Mouse (Mus musculus) embryonic fibroblast, embryonic 13.5 days (primary cell): ENCODE results near the gene Aasdh. TPM values are rescaled to one million over a fixed set of nuclear protein-coding genes. Genes with fewer than 3 reads are reported as not detected.
A peak's percentile ranks its signal among the peaks of the same experiment; 100 is the strongest.

Experiments used
- H3K27ac ChIP-seq: 2 replicates; pipeline ENCODE4 v1.5.1; 2012; ENCODE audit warnings: low read length, control low read depth, inconsistent platforms; ENCODE audit not compliant: insufficient read depth
- H3K4me1 ChIP-seq: 2 replicates; pipeline ENCODE4 v1.6.1; 2011; ENCODE audit warnings: low read length; ENCODE audit not compliant: control insufficient read depth, insufficient read depth
- H3K4me3 ChIP-seq: 2 replicates; pipeline ENCODE4 v1.5.1; 2011; ENCODE audit warnings: mild to moderate bottlenecking, control low read depth, low read length; ENCODE audit not compliant: insufficient read depth
- CTCF ChIP-seq: IDR thresholded peaks from 2 replicates; pipeline ENCODE4 v1.5.1; 2011; ENCODE audit warnings: mild to moderate bottlenecking, control low read depth, low read length, moderate library complexity, borderline replicate concordance; ENCODE audit not compliant: insufficient read depth
- POLR2A ChIP-seq: IDR thresholded peaks from 2 replicates; pipeline ENCODE4 v1.6.1; 2011; ENCODE audit warnings: low read depth, mild to moderate bottlenecking, control low read depth, low read length, moderate library complexity
- polyA plus RNA-seq: library from polyadenylated mRNA; stranded (reverse); fragments of >200 nt; gene quantifications from 2 replicates; pipeline ENCODE4 v1.2.4, GENCODE M21; 2011; ENCODE audit warnings: low read depth; ENCODE audit not compliant: missing spikeins, insufficient read length

Gene Aasdh
- polyA plus RNA-seq, 1 experiment: 20.2 TPM

DNA sequence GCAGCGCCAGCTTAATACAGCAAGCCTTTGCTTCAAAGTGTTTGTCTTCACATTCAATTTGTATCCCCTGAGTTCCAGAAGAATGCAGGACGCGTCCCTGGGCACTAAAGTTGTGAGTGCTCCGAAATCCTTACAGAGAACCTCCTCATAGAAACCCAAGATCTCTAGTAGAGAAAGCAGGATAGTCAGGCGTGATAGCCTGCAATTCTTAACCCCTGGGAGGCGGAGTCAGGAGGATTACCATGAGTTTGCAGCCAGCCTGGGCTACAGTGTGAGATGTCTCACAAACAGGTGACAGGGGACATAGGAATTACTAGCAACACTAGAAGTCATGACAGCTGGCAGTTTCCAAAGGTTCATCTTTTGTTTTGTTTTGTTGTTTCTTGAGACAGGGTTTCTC is 35.8 kb downstream of the Aasdh start:
- TF ChIP-seq POLR2A (no peak), CTCF (no peak)
- H3K4me3 ChIP-seq: no peak overlapping the region
- H3K4me1 ChIP-seq: no peaks in the 10 kb centered on the region
- no peak overlapping the region for H3K27ac ChIP-seq

DNA sequence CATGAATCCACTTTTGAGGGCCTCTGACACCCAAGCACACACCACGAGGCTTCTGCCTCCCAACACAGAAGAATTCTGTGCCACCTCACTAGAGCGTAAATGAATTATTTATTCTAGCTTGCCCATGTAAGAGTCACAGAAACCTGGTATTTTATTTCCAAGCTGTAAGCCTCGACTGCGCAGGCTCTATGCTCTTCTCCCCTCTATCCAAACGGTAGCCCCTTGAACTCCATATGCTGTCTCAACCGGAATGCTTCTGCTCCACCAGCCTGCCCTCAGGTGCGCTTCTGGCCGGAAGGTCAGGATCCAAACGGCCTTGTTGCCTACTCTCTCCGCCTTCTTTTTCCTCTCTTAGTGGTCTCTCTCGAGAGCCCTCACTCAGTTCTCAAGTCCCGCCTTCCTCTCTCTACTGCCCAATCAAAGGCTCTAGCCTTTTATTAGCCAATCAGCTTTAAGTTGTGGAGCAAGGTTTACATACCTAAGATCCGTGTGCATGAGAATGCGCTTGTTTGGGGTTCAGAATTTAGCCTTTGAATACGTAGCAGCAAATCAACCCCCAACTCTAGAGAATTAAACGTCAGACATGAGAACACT is 36.5 kb downstream of the Aasdh start:
- H3K4me1 ChIP-seq: no peaks in the 10 kb centered on the region
- H3K4me3 ChIP-seq: no peak overlapping the region
- H3K27ac ChIP-seq: no peak overlapping the region
- TF ChIP-seq POLR2A: no peak
- no peak for TF ChIP-seq CTCF

DNA sequence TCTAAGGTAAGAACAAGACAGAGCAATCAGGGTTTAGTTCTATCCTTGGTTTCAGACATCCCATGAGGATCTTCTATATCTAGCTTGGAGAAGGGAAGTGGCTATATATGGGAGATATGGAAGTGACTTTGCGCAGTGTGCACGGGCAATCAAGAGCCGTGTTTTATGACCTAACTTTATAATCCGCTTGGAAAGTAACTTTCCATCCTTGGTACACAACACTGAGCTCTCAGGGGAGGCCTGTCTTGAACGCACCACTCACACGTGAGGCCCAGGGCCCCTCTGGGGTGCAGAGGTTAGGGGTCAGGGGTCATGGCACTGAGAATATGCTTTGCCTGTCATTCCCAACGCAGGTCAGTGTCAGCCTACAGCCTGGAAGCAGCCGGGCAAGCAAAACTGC is 38.5 kb downstream of the Aasdh start:
- H3K4me3 ChIP-seq: no peak overlapping the region
- H3K27ac ChIP-seq: no peak overlapping the region
- no peaks in the 10 kb centered on the region for H3K4me1 ChIP-seq
- TF ChIP-seq POLR2A: no peak
- TF ChIP-seq CTCF: no peak

DNA sequence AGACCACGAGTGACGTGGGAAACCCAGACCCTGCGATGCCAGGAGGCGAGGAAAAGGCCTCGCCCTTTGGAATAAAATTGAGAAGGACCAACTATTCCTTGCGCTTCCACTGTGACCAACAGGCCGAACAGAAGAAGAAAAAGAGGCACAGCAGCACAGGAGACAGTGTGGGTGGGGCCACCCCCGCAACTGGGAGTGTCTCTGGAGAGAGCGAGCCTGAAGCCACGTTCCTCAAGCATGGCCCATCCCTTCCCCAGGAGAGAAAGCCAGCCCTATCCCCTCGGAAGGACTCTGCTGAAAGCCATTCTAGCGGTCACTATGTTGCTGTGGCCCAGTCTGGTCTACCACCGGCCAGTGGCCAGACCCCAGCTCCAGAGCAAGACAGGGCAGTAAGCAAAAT is 46.9 kb downstream of the Aasdh start:
- no peaks in the 10 kb centered on the region for H3K4me1 ChIP-seq
- no peak overlapping the region for H3K4me3 ChIP-seq
- no peak for TF ChIP-seq POLR2A
- no peak for TF ChIP-seq CTCF
- no peak overlapping the region for H3K27ac ChIP-seq

DNA sequence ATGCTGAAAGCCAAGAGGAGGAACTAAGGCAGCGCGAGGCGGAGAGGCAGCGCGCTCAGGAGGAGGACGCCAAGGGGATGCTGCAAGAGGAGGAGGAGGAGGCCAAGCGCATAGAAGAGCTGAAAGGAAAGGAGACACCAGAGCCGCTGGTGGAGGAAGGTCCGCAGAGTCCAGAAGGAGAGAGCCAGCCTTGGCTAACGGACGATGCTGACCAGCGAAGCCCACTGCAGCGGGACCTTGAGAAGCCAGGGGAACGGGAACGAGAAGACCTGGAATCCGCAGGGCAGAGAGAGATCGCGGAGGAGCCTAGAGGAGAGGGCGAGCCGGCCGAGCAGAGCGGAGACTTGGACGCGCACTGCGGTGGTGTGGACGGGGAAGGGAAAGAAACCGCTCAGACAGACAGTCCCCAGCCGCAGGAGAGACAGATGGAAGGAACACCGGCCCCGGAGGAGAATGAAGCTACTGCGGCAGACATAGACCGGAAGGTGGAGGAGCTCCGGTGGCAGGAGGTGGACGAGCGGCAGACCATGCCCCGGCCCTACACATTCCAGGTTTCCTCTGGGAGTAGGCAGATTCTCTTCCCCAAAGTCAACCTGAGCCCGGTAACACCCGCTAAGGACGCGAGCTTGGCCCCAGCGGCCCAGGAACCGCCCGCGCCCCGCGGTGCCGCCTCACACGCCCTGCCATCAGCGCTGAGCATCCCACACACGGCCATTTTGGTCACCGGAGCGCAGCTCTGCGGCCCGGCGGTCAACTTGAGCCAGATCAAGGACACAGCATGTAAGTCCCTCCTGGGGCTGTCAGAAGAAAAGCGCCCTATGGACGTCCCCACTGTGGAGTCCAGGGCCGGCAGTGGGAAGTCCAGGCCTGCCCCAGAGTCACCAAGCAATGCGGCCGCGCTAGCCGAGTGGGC is 48.0 kb downstream of the Aasdh start:
- no peak for TF ChIP-seq POLR2A
- no peak for TF ChIP-seq CTCF
- Histone ChIP-seq H3K27ac (no peak overlapping the region), H3K4me3 (peak overlapping the region; percentile 9), H3K4me1 (no peaks in the 10 kb centered on the region)

DNA sequence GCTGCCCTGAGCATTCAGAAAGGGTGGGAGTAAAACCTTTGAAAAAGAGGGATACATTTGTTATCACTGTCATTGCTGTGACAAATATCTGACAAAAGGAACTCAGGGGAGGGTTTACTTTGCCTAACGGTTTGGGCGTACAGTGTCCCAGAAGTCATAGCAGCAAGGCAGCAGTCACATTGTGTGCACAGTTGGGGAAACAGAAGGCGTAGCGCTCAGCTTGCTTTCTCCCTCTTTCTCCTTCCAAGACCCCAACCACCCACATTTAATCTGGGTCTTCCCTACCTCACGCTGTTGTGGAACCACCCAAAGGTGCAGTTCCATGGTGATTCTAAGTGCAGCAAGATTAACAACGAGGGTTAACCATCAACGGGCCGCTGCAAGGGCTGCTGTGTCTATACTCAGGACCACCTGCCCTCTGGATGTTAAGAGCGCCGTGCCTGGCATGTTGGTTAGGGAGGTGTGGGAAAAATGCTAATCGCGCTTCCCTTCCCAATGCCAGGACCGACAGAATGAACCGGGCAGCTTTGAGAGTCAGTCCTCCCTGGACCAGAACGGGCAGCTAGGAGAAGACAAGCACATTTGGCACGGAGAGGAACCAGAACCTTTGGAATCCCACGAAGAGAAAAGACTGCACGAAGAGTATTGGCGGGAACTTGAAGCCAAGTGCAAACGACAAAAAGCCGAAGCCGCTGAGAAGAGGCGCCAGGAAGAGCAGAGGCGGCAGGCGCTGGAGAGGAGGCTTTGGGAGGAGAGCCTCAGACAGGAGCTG is 49.3 kb downstream of the Aasdh start:
- TF ChIP-seq POLR2A: no peak
- no peak for TF ChIP-seq CTCF
- Histone ChIP-seq H3K4me1 (no peaks in the 10 kb centered on the region), H3K4me3 (no peak overlapping the region), H3K27ac (no peak overlapping the region)

DNA sequence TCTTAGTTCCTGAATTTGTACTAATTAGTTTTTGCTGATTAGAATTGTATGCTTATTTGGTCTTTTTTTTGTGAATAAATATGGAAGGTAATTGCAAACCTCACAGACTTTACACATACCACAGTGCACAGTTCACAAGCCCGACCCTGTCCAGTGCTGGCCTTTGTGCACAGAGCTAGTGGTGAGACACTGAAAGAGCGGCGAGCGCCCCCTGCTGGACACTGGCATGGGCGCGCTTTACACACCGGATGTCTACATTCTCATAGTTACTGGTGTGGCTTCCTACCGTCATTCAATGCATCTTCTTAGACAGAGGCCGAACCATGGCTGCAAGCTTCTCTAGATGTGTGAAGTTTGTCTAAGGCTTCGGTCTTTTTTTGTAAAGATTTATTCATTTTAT is 51.8 kb downstream of the Aasdh start:
- H3K27ac ChIP-seq: no peak overlapping the region
- TF ChIP-seq CTCF: peak; percentile 89
- no peak for TF ChIP-seq POLR2A
- no peak overlapping the region for H3K4me3 ChIP-seq
- H3K4me1 ChIP-seq: no peaks in the 10 kb centered on the region

DNA sequence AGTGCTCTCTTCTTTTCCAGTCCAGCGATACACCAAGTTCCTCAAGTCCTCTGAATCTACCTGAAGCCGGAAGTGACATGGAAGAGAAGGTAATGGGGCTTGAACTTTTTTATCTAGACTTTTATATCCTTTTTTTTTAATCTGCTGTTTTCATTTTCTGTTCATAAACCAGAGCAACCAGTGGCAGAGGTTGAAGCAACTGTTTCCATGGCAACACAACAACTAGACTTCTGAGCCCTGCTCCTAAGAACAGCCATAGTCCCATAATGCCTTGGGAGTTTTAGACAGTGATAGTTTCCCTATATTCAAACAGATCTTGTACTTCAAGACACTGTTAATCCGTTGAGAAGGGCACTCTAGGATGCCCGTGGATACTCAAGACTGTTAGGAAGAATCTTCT is 54.0 kb downstream of the Aasdh start:
- no peak overlapping the region for H3K27ac ChIP-seq
- no peak overlapping the region for H3K4me3 ChIP-seq
- H3K4me1 ChIP-seq: no peaks in the 10 kb centered on the region
- TF ChIP-seq CTCF: no peak
- no peak for TF ChIP-seq POLR2A

DNA sequence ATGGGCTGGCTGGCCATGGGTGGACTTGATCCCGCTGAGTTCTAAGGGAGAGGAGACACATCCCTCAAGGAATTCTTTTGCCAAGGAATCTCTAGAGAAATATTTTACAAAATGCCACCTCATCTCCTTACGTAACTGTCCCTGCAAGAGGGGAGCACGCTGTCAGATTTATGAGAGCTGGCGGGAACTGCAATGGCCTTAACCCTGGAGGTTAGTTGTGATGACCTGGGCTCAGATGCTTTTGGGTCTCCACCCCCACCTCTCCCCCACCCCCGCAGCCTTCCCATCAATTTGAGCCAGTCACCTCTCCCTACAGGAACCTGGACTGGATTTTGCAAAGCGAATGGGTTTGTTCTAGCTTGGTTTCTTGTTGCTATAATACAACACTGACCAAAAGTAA is 58.2 kb downstream of the Aasdh start:
- Histone ChIP-seq H3K4me1 (no peaks in the 10 kb centered on the region), H3K4me3 (no peak overlapping the region), H3K27ac (no peak overlapping the region)
- TF ChIP-seq CTCF (no peak), POLR2A (no peak)

DNA sequence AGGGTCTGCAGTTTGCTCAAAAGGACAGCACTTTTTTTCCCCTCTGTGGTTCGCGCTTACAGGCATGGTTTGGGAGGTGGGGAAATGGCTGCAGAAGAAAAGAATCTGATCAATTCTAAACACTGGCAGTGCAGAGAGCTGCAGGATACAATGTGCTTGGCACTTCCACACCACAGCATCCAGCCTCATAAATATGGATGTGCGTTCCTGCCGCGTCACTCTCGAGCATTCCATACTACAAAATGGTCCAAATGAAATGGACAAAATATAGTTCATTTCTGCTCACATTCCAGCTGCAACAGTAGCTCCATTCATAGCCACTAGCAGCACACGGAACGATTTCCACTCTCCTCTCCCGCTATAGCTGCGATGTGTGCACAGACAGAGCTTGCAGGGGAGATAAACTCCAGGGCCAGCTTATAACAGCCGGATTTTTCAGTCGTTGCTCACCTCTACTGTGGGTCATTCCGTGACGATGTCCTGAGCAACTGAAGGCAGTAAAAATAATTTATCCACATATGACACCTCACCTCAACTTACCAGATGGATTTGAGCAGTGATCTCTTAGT is 60.6 kb downstream of the Aasdh start:
- no peak overlapping the region for H3K27ac ChIP-seq
- H3K4me1 ChIP-seq: no peaks in the 10 kb centered on the region
- H3K4me3 ChIP-seq: no peak overlapping the region
- no peak for TF ChIP-seq CTCF
- TF ChIP-seq POLR2A: no peak
